Mouse (Mus musculus) thymus, postnatal 4 days (tissue): ENCODE data around the gene Ccdc85b.
A peak's percentile ranks its signal among the peaks of the same experiment; 100 is the strongest.

Experiments used
- DNase-seq: peaks from one replicate; pipeline ENCODE4 v3.0.0; 2021

Ccdc85b gene

GRCm38 (mm10) chr19:5480016-5480415 is 22.3 kb upstream of the Ccdc85b start:
- DNase-seq: peak; percentile 15

- DNase-seq: peak; percentile 17
Measured at GRCm38 (mm10) chr19:5477668-5478300, 20.1 kb upstream of the Ccdc85b start.

- DNase-seq: peak; percentile 43
Measured at GRCm38 (mm10) chr19:5477004-5477667, 19.4 kb upstream of the Ccdc85b start.

DNA sequence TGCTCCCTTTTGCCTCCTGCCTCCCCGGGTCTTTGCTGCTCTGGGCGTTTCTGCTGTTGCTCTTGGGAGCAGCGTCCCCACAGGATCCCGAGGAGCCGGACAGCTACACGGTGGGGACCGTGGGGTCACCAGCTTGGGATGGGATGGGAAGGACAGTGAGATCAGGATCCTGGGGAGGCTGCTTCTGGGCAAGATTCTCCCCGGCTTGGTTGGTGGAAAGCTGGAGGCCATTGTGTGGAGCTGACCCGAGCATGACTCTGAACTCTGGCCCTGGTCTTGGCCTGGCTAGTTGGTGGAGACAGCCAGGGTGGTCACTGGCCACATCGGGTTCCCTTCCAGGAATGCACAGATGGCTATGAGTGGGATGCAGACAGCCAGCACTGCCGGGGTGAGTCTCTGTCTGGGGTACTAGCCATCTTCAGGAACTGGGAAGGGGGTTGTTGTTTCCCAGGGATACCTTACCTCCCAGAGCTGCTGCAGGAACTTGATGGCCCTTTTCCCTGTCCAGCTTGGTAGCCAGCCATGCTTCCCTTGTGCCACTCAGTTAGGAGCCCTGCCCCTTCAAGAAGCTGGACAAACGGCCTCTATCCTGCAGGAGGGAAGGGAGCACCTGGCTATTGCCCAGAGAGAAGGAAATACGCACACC is 17.5 kb upstream of the Ccdc85b start:
- DNase-seq: peak; percentile 7

DNA sequence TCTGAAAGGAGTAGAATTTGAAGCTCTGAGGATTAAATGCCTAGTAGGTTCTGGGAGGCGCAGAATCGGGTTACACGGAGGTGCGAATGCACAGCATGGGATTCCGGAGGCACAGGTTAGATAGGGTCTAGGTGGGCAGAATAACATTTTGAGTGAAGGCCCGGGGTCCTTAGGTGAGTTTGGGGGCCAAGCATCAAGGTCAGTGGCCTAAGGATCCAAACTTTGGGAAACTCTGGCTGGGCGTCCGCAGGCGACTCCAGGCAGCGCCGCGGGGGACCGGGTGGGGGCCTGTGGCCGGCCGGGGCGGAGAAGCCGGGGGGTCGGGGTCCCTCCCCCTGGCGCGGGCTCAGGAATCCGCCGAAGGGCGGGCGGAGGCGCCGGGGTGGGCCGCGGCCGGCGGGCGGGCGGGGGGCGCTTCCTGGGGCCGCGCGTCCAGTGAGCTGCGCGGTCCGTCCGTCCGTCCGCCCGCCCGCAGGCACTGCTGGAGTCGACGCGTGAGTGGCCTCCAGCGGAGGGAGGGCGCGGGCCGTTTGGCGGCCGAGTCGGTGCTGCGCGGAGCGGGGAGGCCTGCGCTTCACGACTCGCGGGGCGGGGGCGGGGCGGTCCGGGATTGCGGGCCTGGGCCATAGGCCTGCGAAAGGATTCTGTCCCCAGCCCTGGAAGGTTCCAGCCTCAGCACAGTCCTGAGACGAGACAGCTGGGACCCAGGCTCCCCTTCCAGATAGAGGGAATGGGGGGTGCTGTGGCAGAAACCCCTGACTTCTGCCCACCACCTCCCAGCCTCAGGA is 16.8 kb upstream of the Ccdc85b start:
- DNase-seq: peak; percentile 58

DNA sequence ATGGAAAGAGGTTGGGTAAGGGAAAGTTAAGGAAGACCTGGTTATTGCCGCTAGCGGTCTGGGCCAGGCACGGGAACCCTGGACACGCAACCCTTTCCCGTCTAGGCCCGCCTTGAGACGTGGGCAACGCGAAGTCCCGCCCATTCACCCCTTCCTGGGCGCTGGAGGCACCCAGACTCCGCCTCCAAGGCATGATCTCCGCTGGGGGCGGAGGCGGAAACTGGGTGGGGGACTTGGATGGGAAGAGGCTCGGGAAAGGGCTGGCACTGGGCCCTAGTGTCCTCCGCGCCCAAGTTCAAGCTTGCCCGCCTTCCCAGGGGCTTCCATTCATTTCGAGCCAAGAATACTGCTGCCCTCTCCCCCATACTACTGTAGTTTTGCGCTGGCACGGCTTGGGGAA is 16.0 kb upstream of the Ccdc85b start, which contains the start of gene Efemp2:
TSS of gene Efemp2 (plus strand) at position 235 of the 400 bp plus-strand sequence.
- peak; percentile 77 for DNase-seq

- no peak for DNase-seq
Measured at GRCm38 (mm10) chr19:5472857-5473256, 15.2 kb upstream of the Ccdc85b start.

- no peak for DNase-seq
Measured at GRCm38 (mm10) chr19:5471846-5472245, 14.2 kb upstream of the Ccdc85b start.

GRCm38 (mm10) chr19:5468374-5468773 is 10.7 kb upstream of the Ccdc85b start, which contains the start of gene Ctsw:
Gene Ctsw (minus strand): TSS chr19:5468507.
- DNase-seq: peak; percentile 77

DNA sequence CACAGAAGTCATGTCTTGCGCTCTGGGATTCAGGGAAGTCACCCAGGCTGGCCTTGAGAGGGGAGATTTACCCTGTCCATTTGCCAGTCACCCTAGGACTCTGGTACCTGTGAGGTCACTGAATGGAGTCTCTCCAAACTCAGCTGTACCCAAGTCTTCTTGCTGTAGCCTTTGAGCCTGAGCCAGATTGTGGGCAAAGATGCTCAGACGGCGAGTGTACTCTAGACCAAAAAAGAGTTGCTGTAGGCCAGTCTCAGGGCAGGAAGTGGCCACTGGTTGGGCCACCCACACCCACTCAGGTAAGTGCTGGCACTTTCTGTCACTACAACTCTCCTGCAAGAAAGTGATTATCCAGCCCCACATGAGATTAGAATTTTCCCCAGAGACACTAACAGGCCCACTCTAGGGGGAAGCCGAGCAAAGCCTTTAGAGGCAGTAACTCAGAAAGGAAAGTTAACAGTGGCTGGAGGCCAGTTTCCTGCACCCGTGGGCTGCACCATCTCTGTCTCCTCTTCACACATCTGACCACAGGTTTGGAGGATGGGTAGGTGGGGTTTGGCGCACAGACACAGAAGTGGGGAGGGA is 9.3 kb upstream of the Ccdc85b start:
- DNase-seq: no peak

DNA sequence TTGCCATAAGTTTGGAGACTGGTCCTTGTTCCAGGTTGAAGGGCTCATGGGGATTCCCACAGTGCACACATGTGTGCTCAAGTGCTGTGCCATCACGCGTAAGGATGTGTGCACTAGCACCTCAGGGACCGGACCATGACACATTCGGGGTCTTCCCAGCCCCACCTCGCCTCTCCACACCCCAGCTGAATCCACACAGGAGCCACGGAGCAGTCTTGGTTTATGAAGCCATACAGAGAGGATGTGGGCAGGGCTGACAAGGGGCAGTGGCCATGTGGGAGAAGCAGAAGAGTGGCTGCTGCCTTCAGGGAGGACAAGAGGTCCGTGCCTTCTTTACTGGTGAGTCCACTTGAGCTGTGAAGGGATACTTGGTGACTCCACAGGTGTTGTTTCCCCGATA is 7.3 kb upstream of the Ccdc85b start:
- DNase-seq: peak; percentile 12

DNA sequence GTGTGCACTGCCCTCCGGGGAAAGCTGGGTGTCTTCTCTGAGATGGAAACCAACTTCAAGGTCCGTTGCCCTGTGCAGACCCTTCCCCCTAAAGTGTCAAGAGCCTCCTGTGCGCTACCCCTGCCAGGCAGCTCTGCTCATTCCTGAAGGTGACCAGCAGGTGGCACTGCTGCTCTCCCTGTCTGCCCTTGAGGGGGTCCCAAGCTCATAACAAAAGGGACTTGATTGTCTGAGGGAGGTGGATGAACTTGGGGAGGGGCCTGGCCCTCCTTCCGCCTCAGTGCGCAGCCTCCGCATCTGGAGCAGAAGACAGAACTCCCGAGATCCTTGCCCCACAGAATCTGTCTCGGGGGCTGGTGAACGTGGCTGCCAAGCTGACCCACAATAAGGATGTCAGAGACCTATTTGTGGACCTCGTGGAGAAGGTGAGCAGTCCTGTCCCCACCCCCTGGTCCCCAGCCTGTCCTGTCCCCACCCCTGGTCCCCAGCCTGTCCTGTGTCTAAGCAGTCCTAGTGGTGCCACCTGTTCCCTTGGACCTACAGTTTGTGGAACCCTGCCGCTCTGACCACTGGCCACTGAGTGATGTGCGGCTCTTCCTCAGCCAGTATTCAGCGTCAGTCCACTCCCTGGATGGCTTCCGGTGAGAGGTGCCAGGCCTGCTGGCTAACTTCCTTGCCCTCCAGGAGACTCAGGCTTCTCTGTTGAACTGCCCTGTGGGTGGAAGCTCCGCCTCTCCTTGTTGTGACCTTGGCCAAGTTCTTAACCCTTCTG is 6.3 kb upstream of the Ccdc85b start:
- DNase-seq: peak; percentile 87

- DNase-seq: peak; percentile 19
Measured at GRCm38 (mm10) chr19:5463212-5463611, 5.5 kb upstream of the Ccdc85b start.

- peak; percentile 9 for DNase-seq
Measured at GRCm38 (mm10) chr19:5461411-5461810, 3.7 kb upstream of the Ccdc85b start.

DNA sequence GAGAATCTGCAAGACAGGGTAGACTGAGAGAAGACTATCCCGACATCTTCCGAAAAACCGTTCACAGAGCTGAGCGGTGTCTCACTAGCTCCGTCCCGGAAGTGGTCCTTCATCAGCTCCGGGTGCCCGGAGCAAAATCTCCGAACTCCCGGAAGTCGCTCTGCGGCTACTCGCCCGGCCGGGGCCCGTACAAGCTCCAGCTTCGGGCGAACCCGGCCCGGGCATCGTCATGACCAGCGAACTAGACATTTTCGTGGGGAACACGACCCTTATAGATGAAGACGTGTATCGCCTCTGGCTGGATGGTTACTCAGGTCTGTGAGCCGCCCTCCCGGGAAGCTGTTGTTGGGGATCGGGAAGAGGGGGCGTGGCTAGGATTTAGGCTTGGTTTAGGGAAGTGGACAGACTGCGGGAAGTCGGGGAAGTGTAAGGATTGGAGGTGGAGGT is 2.8 kb upstream of the Ccdc85b start, which contains the start of gene Fibp:
TSS of gene Fibp (plus strand) at position 151 of the 447 bp plus-strand sequence.
- DNase-seq: peak; percentile 86

DNA sequence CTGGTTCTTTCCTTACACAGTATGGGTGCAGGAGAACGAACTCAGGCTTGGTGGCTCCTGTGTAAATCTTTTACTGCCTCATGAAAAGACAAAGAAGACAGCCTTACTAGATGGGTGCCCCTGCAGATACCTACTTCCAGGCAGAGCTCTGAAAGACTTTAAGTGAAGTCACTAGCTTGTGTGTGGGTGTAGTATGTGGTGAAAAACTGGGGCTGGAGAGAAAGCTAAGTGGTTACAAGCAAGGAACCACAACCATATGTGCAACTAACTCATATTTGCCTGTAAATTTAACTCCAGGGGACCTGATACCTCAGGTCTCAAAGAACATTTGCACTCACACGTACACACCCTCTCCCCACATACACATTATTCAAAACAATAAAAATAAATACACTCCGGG is 2.2 kb upstream of the Ccdc85b start:
- no peak for DNase-seq

DNA sequence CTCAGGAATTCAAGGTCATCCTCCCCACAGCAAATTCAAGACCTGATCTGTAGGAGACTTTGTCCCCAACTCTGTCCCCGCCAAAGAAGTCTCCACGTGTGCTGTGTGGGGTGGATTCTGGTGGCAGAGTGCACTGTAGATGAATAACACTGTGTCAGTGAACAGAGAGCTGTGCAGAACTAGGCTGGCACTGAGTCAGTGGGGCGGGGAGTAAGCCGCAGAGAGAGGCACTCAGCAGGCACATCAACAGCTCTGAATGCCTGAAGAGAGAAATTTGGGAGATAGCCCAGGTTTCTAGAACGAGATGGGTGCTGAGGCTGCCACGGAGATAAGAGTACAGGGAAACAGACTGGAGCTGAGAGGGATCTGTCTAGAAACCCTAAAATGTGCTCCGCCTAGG is 1.3 kb upstream of the Ccdc85b start:
- peak; percentile 13 for DNase-seq

- peak; percentile 97 for DNase-seq
Measured at GRCm38 (mm10) chr19:5456922-5457745, 560 bp downstream of the Ccdc85b start.

DNA sequence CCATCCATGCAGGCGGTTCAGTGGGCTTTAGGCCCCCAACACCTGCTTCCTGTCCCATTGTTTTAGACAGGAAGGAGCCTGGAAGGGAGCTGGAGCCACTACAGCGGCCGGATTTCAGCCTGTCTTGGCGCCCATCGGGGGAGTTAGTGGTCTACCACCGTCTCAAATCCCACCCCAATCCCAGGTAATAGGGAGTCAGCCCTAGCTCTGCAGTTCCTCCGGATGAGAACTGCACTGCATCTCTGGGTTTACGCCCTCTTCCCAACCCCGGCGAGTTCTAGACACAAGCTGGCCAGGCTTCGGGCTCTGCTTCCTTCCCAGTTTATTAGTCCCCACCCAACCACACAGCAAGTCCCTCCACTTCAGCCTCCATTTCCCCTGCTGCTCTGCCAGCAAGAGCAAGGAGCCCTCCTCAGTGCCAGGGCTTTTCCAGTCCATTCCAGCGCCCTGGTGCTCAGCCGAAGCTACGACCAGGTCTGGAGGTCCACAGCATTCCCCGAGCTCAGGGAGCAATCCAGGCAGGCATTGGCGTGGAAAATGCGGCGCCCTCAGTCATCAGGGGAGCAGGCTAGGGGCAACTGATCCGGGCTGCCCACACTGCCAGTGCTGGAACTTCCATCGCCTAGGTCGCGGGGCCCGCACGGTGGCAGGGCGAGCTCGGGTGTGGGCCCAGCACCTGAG is 1.3 kb downstream of the Ccdc85b start:
- DNase-seq: peak; percentile 36

DNA sequence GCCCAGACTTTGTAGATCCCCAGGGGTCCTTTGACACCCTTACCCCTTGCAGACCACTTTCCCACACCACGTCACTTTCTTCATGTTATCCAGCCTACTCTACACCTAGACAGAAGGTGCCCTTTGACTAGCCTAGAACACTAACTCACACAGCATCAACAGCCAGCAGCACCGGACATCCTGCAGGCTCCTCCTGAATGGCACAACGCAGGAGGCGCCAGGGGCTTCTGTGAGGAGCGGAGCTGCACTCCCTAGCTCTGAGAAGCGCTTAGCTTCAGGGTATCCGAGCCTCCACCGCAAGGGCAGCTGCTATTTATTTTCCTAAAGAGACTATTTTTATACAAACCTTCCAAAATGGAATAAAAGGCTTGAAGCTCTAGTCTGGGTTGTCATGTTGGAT is 2.1 kb downstream of the Ccdc85b start:
- peak; percentile 15 for DNase-seq
